Mouse (Mus musculus) midbrain, embryonic 15.5 days (tissue): ENCODE measurements around the gene Gm10778. TPM values are rescaled to one million over a fixed set of nuclear protein-coding genes. Genes with fewer than 3 reads are reported as not detected.
"Not testable (repeated sequence)": the region's sequence is repeated elsewhere in the genome, so short reads cannot be mapped to it uniquely, and the experiment has no call there.

Experiments
- ATAC-seq: fragments of 200-750 bp; cut with Nextera tagmentation; replicated peaks from 2 replicates; pipeline ENCODE4 v1.8.0; 2017; ENCODE audit warnings: moderate TSS enrichment
- H3K27ac ChIP-seq: fragments of 300-500 bp; sonication (generic); 2 replicates; pipeline ENCODE4 v1.5.1; 2015; ENCODE audit warnings: mild to moderate bottlenecking, inconsistent platforms
- H3K27me3 ChIP-seq: fragments of 300-500 bp; sonication (generic); replicated peaks from 2 replicates; pipeline ENCODE4 v1.6.1; 2015; ENCODE audit warnings: inconsistent platforms
- H3K36me3 ChIP-seq: fragments of 300-500 bp; sonication (generic); replicated peaks from 2 replicates; pipeline ENCODE4 v1.6.1; 2015; ENCODE audit warnings: inconsistent platforms
- H3K4me1 ChIP-seq: fragments of 300-500 bp; sonication (generic); 2 replicates; pipeline ENCODE4 v1.6.1; 2015; ENCODE audit warnings: inconsistent platforms
- H3K4me2 ChIP-seq: fragments of 300-500 bp; sonication (generic); 2 replicates; pipeline ENCODE4 v1.6.1; 2015; ENCODE audit warnings: inconsistent platforms, mild to moderate bottlenecking, moderate library complexity
- H3K4me3 ChIP-seq: fragments of 300-500 bp; sonication (generic); 2 replicates; pipeline ENCODE4 v1.5.1; 2015; ENCODE audit warnings: mild to moderate bottlenecking, inconsistent platforms
- H3K9ac ChIP-seq: fragments of 300-500 bp; sonication (generic); 2 replicates; pipeline ENCODE4 v1.6.1; 2015; ENCODE audit warnings: mild to moderate bottlenecking, inconsistent platforms
- H3K9me3 ChIP-seq: fragments of 300-500 bp; sonication (generic); 2 replicates; pipeline ENCODE4 v1.6.1; 2016; ENCODE audit warnings: inconsistent platforms
- WGBS: fragments of 180-500 bp; shearing (Covaris S2); methylation state at CpG from one replicate; pipeline ENCODE4 v1.1.7; 2015; ENCODE audit warnings: mixed read lengths; 5-methylcytosine and 5-hydroxymethylcytosine counted together
- polyA plus RNA-seq: library from polyadenylated mRNA; unstranded; fragments of >200 nt; fragmentation: Nextera tagmentation; extraction: Ambion mirVana; gene quantifications from 2 replicates; pipeline ENCODE4 v1.2.1, GENCODE M21; 2015

Gene Gm10778
- 6.6 and 6.9 TPM in 2 replicates for polyA plus RNA-seq

- H3K9me3 ChIP-seq, H3K4me1 ChIP-seq, H3K27me3 ChIP-seq, H3K36me3 ChIP-seq: not testable (repeated sequence)
- peak within 1 kb of the TSS; percentile 53 for H3K4me3 ChIP-seq
- 3% methylated on average over 31 of the region's 52 CpGs for WGBS
- ATAC-seq = peak; percentile 95
- peak within 1 kb of the TSS; percentile 58; the same call in 1 of the 2 replicates for H3K9ac ChIP-seq
- peak within 1 kb of the TSS; percentile 52 for H3K4me2 ChIP-seq
- peak within 1 kb of the TSS; percentile 88 for H3K27ac ChIP-seq
These were observed at the start of gene Gm10778 for GRCm38 (mm10) chr10:81648803-81649775. TSS of gene Gm10778 (plus strand) at chr10:81649059.

GRCm38 (mm10) chr10:81599630-81600029 is 49.2 kb upstream of the Gm10778 start:
- H3K36me3 ChIP-seq = no peaks in the 10 kb centered on the region
- H3K9me3 ChIP-seq = no peaks in the 10 kb centered on the region
- H3K4me1 ChIP-seq = peaks cover 61% of the 10 kb centered on the region
- no peak overlapping the region for H3K9ac ChIP-seq
- no peak overlapping the region for H3K4me2 ChIP-seq
- H3K27me3 ChIP-seq = peaks cover 30% of the 10 kb centered on the region
- 79% methylated on average over 5 of the region's 5 CpGs for WGBS
- H3K4me3 ChIP-seq = no peak overlapping the region
- ATAC-seq = no peak
- H3K27ac ChIP-seq = no peak overlapping the region

GRCm38 (mm10) chr10:81600096-81600495 is 48.8 kb upstream of the Gm10778 start:
- Histone ChIP-seq H3K27ac (no peak overlapping the region), H3K4me1 (peaks cover 63% of the 10 kb centered on the region), H3K9ac (no peak overlapping the region), H3K27me3 (peaks cover 27% of the 10 kb centered on the region; the same call in 1 of the 2 replicates), H3K4me2 (0 out of 2 replicates have a peak overlapping the region, but pooled peaks have one; percentile 62), H3K4me3 (no peak overlapping the region), H3K36me3 (no peaks in the 10 kb centered on the region), H3K9me3 (no peaks in the 10 kb centered on the region)
- no peak for ATAC-seq
- 52% methylated on average over 10 of the region's 10 CpGs for WGBS

- Histone ChIP-seq H3K27me3 (peaks cover 23% of the 10 kb centered on the region; the same call in 1 of the 2 replicates), H3K9me3 (no peaks in the 10 kb centered on the region), H3K9ac (no peak within 1 kb of the TSS), H3K36me3 (no peaks in the 10 kb centered on the region), H3K4me1 (peaks cover 63% of the 10 kb centered on the region), H3K27ac (no peak within 1 kb of the TSS), H3K4me3 (peak within 1 kb of the TSS; percentile 31), H3K4me2 (peak within 1 kb of the TSS; percentile 62)
- peak; percentile 80 for ATAC-seq
- under 1% methylated on average over 28 of the region's 28 CpGs for WGBS
These were observed 48.1 kb upstream of the Gm10778 start, which contains the start of gene Tle6 for GRCm38 (mm10) chr10:81600738-81601203. TSS of gene Tle6 (minus strand) at chr10:81601073.

GRCm38 (mm10) chr10:81601396-81601905 is 47.4 kb upstream of the Gm10778 start:
- Histone ChIP-seq H3K27me3 (peaks cover 18% of the 10 kb centered on the region; the same call in 1 of the 2 replicates), H3K36me3 (no peaks in the 10 kb centered on the region), H3K4me1 (peaks cover 58% of the 10 kb centered on the region), H3K4me3 (no peak overlapping the region), H3K4me2 (peak overlapping the region; percentile 62), H3K27ac (no peak overlapping the region), H3K9ac (no peak overlapping the region), H3K9me3 (no peaks in the 10 kb centered on the region)
- 11% methylated on average over 7 of the region's 7 CpGs for WGBS
- no peak for ATAC-seq

GRCm38 (mm10) chr10:81602741-81603151 is 46.1 kb upstream of the Gm10778 start:
- ATAC-seq = no peak
- H3K27ac ChIP-seq = no peak overlapping the region
- no peak overlapping the region for H3K4me3 ChIP-seq
- H3K27me3 ChIP-seq = peaks cover 18% of the 10 kb centered on the region; the same call in 1 of the 2 replicates
- WGBS = 15% methylated on average over 4 of the region's 4 CpGs
- no peak overlapping the region for H3K9ac ChIP-seq
- H3K36me3 ChIP-seq = no peaks in the 10 kb centered on the region
- no peaks in the 10 kb centered on the region for H3K9me3 ChIP-seq
- peaks cover 53% of the 10 kb centered on the region for H3K4me1 ChIP-seq
- no peak overlapping the region for H3K4me2 ChIP-seq

GRCm38 (mm10) chr10:81604019-81604967 is 44.6 kb upstream of the Gm10778 start:
- 83% methylated on average over 12 of the region's 12 CpGs for WGBS
- peak overlapping the region; percentile 93; the same call in 1 of the 2 replicates for H3K27ac ChIP-seq
- ATAC-seq = no peak; the same call in 1 of the 2 replicates

GRCm38 (mm10) chr10:81604968-81605665 is 43.7 kb upstream of the Gm10778 start:
- ATAC-seq = peak; percentile 34
- H3K4me3 ChIP-seq = peak overlapping the region; percentile 58
- no peaks in the 10 kb centered on the region for H3K36me3 ChIP-seq
- peak overlapping the region; percentile 26; the same call in 1 of the 2 replicates for H3K9ac ChIP-seq
- peak overlapping the region; percentile 84 for H3K4me2 ChIP-seq
- H3K4me1 ChIP-seq = peaks cover 46% of the 10 kb centered on the region
- 20% methylated on average over 29 of the region's 29 CpGs for WGBS
- no peaks in the 10 kb centered on the region for H3K9me3 ChIP-seq
- H3K27ac ChIP-seq = peak overlapping the region; percentile 93
- peaks cover 4% of the 10 kb centered on the region; the same call in 1 of the 2 replicates for H3K27me3 ChIP-seq

More at GRCm38 (mm10) chr10:81604019-81604967, 44.6 kb upstream of the Gm10778 start:
- Histone ChIP-seq H3K9me3 (no peaks in the 10 kb centered on the region), H3K4me3 (peak overlapping the region; percentile 58; the same call in 1 of the 2 replicates), H3K36me3 (no peaks in the 10 kb centered on the region), H3K27me3 (peaks cover 11% of the 10 kb centered on the region; the same call in 1 of the 2 replicates), H3K4me2 (peak overlapping the region; percentile 84), H3K9ac (no peak overlapping the region), H3K4me1 (peaks cover 47% of the 10 kb centered on the region)

- ATAC-seq = peak; percentile 40
- Histone ChIP-seq H3K4me1 (peaks cover 41% of the 10 kb centered on the region), H3K9me3 (no peaks in the 10 kb centered on the region), H3K27me3 (no peaks in the 10 kb centered on the region; the same call in 1 of the 2 replicates), H3K36me3 (no peaks in the 10 kb centered on the region), H3K9ac (peak overlapping the region; percentile 26), H3K27ac (peak overlapping the region; percentile 93), H3K4me3 (peak overlapping the region; percentile 58), H3K4me2 (peak overlapping the region; percentile 84)
- 5% methylated on average over 14 of the region's 14 CpGs for WGBS
These were observed 43.2 kb upstream of the Gm10778 start for GRCm38 (mm10) chr10:81605666-81605973.

- peak within 1 kb of the TSS; percentile 58 for H3K9ac ChIP-seq
- H3K36me3 ChIP-seq = no peaks in the 10 kb centered on the region
- WGBS = under 1% methylated on average over 39 of the region's 39 CpGs
- H3K27ac ChIP-seq = peak within 1 kb of the TSS; percentile 93
- H3K4me1 ChIP-seq = peaks cover 35% of the 10 kb centered on the region
- H3K4me3 ChIP-seq = peak within 1 kb of the TSS; percentile 58
- ATAC-seq = peak; percentile 89
- no peaks in the 10 kb centered on the region; the same call in 1 of the 2 replicates for H3K27me3 ChIP-seq
- peak within 1 kb of the TSS; percentile 84 for H3K4me2 ChIP-seq
- no peaks in the 10 kb centered on the region for H3K9me3 ChIP-seq
These were observed 42.7 kb upstream of the Gm10778 start, which contains the start of gene BC025920 for GRCm38 (mm10) chr10:81605974-81606751. TSS of gene BC025920 (plus strand) at chr10:81606270.
